Mouse (Mus musculus): Measurements from ENCODE around the gene Apoo. TPM values are rescaled to one million over a fixed set of nuclear protein-coding genes. Genes with fewer than 3 reads are reported as not detected.
"Not testable (repeated sequence)": the region's sequence is repeated elsewhere in the genome, so short reads cannot be mapped to it uniquely, and the experiment has no call there.

The Apoo gene
- total RNA-seq (2021) = 100 to 1,000 TPM; 186 to 197 TPM

DNA sequence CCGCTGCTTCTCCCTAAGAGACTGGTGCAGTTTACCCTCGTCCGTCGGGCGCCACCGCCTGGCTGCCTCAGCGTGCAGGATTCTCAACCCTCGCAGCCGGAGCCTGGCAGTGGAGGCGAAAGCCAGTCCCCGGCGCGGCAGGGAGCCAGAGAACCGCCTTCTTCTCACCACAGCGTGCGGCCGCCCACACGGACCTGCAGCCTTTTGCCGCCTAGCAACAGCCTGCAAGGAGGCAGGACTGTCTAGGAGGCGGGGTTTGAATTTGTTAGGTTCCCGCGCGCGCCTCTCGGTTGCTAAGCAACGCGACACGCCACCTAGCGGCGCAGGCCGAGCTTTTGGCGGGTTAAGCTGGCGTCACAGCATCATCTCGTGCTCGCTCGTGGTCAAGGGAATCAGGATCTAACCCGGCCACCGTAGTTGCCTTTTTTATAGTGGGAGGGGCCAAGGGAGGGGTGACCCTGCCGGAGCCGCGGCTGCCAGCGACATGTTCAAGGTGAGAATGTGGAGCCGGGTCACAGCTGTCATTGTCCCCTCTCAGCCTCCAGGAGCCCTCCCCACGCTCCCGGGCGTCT lies at the start of gene Apoo, which contains the start of gene Fam90a1b:
Apoo (plus strand) TSS at position 448 of the 572 bp plus-strand sequence.
Fam90a1b (minus strand) TSS at position 108 of the 572 bp plus-strand sequence.
- peak; percentile 97 for DNase-seq
- intact Hi-C loops (cut with DNase I) = loop anchor here (1.0 to 5.0 kb wide), 3 partner anchors 77 to 176 kb away; partner anchors contain the start of gene Maged1

DNA sequence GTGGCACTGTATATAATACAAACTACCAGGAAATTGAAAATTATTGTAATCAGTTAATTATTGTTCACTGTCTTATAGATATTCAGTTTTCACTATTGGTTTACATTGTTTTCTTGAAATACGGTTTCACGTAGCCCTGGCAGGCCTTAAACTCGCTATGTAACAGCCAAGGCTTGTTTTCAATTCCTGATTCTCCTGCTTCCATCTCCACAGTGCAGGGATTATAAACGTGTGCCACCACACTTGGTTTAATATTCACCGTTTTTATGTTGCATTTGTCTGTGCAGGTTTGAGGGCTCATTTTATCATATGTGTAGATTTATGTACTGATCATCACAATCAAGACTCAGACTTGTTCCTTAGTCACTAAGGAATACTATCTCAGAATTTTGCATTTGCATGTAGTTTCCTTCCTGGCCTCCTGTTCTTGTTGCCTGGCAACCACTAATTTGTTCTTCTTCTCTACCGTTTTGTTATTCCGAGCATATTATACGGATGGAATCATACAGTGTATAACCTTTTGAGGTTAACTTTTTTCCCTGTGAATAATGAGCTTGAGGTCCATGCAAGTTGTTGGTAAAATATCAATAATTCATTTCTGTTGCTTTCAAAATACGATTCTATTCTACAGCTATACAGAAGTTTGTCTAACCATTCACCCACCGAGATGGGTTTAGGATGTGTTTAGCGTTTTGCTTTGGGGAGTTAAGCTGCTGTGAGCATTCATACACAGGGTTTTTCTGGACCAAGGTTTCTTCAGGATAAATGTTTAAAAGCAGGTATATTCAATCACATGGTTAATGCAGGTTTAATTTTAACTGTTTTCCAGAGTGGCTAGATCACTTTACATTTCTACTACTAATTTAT lies 45.6 kb upstream of the Apoo start:
- DNase-seq = no peak
- intact Hi-C loops (cut with DNase I) = no loop called here

- intact Hi-C loops (cut with DNase I); DNase-seq: not testable (repeated sequence)
Observed at GRCm38 (mm10) chrX:94343638-94344037, 23.3 kb upstream of the Apoo start.

- intact Hi-C loops (cut with DNase I) = loop anchor here (5.0 kb wide), 2 partner anchors 128 to 177 kb away; partner anchors contain the start of gene Maged1
- DNase-seq = peak; percentile 6 to 19
Observed at GRCm38 (mm10) chrX:94365381-94365925, 1.5 kb upstream of the Apoo start.

GRCm38 (mm10) chrX:94366029-94366428 lies 888 bp upstream of the Apoo start:
- peak; percentile 28 to 30 for DNase-seq
- intact Hi-C loops (cut with DNase I) = loop anchor here (1.0 to 5.0 kb wide), 3 partner anchors 77 to 176 kb away; partner anchors contain the start of gene Maged1

- intact Hi-C loops (cut with DNase I) = loop anchor here (5.0 kb wide), 2 partner anchors 130 to 175 kb away; partner anchors contain the start of gene Maged1
- no peak for DNase-seq
Observed at GRCm38 (mm10) chrX:94367248-94367647, 331 bp downstream of the Apoo start.

DNA sequence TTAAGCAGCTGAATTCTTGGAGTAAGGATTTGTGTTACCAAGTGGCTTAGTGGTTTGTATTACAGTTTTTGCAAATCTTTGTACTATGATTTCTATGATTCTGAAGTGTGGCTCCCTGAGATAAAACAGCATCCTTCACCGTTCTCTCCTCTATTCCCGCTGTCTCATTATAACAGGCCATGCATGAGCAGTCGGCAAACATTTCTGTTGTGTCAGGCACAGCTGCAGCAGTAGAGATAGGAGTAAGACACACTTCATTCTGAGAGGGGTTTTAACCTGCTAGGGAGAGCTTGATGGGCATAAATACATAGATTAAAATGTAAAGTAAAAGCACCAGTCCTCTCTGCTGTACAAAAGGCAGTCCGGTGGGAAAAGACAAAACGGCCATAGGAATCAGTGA lies 11.8 kb downstream of the Apoo start:
- DNase-seq = no peak
- intact Hi-C loops (cut with DNase I) = no loop called here

DNA sequence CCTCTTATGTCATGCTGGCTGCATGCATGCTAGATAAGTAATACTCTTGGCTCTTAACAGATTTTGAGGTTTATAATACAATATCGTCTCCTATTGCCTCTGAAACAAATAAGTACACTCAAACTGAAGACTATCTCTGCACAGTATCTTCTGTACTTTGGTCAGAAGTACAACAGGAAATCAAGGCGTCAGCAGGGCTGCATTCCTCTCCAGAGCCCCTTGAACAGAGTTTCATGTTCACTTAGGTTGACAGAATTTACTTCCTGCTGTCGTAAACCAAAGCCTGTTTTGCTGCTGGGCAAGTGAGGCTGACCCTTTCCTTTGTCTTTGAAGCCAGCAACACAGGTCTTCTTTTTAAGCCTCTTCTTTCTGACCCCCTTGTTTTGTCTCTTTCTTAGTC lies 42.1 kb downstream of the Apoo start:
- DNase-seq = no peak
- intact Hi-C loops (cut with DNase I) = no loop called here

- intact Hi-C loops (cut with DNase I) = no loop called here
- DNase-seq = no peak
Observed at GRCm38 (mm10) chrX:94420210-94420609, 53.3 kb downstream of the Apoo start.

GRCm38 (mm10) chrX:94431548-94432375 lies 64.8 kb downstream of the Apoo start:
- DNase-seq = peak; percentile 15 to 32
- intact Hi-C loops (cut with DNase I) = loop anchor here (1.0 to 10.0 kb wide), 2 partner anchors 114 to 193 kb away; no protein-coding TSS in a partner anchor

- DNase-seq; intact Hi-C loops (cut with DNase I): not testable (repeated sequence)
Observed at GRCm38 (mm10) chrX:94445427-94445826, 78.5 kb downstream of the Apoo start.

- DNase-seq; intact Hi-C loops (cut with DNase I): not testable (repeated sequence)
Observed at GRCm38 (mm10) chrX:94446021-94446420, 79.1 kb downstream of the Apoo start.

GRCm38 (mm10) chrX:94450047-94450881 lies 83.3 kb downstream of the Apoo start:
- intact Hi-C loops (cut with DNase I); DNase-seq: not testable (repeated sequence)

DNA sequence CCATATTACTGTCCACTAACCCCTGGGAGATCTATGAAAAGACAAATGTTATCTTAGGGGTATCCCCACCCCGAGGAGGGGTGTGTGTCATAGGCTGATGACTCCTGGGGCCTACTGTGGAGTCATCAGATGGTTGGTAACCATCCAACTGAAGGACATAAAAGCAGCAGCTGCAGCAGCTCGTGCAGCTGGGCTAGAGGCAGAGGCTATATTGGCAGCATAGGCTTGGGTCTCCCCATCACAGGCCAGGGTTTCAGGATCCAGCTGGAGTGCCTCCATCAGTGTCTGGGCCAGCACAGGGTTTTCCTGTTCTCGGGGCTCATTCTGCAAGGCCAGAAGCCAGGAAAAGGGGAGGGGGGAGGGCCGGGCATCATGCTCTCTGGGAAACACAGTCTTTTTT lies 92.4 kb downstream of the Apoo start:
- intact Hi-C loops (cut with DNase I) = no loop called here
- peak; percentile 8 to 37 for DNase-seq

DNA sequence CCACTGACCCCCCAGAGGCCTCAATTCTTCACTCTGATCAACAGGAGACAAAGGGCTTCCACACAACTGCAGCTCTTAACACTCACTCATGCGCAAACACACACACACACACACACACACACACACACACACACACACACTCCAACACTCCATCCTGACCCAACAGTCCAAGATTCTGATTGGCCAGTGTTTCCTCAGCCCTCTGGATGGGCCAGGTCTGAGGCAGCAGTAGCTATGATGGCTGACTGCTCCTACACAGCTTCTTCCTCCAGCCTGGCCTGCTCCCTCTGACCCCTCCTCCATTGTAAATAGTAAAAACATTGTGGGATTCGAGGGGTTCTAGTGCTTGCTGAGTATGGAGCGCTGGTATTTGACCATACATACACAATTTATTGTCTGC lies 94.6 kb downstream of the Apoo start:
- intact Hi-C loops (cut with DNase I) = not testable (repeated sequence)

GRCm38 (mm10) chrX:94462604-94463429 lies 95.9 kb downstream of the Apoo start:
- DNase-seq; intact Hi-C loops (cut with DNase I): not testable (repeated sequence)

More for the DNA sequence above, 94.6 kb downstream of the Apoo start:
- DNase-seq = not testable (repeated sequence)

Measured in heart, postnatal 10 days (tissue).